Mouse (Mus musculus) heart, embryonic 11.5 days (tissue): ENCODE results near the gene Tas2r130. TPM values are rescaled to one million over a fixed set of nuclear protein-coding genes. Genes with fewer than 3 reads are reported as not detected.
"Not testable (repeated sequence)": the region's sequence is repeated elsewhere in the genome, so short reads cannot be mapped to it uniquely, and the experiment has no call there.

Source experiments
- ATAC-seq: fragments of 200-750 bp; cut with Nextera tagmentation; replicated peaks from 2 replicates; pipeline ENCODE4 v1.8.0; 2017; ENCODE audit warnings: moderate library complexity; ENCODE audit not compliant: insufficient number of reproducible peaks, low FRiP score, low TSS enrichment
- H3K27ac ChIP-seq: fragments of 300-500 bp; sonication (generic); 2 replicates; pipeline ENCODE4 v1.5.1; 2014; ENCODE audit warnings: mild to moderate bottlenecking, low read depth, low read length
- H3K27me3 ChIP-seq: fragments of 300-500 bp; sonication (generic); 2 replicates; pipeline ENCODE4 v1.6.1; 2014; ENCODE audit warnings: mild to moderate bottlenecking, low read length, mixed read lengths; ENCODE audit not compliant: control insufficient read depth, insufficient read depth
- H3K36me3 ChIP-seq: fragments of 300-500 bp; sonication (generic); 2 replicates; pipeline ENCODE4 v1.6.1; 2014; ENCODE audit warnings: mild to moderate bottlenecking, low read length, moderate library complexity, mixed read lengths; ENCODE audit not compliant: control insufficient read depth, insufficient read depth
- H3K4me1 ChIP-seq: fragments of 300-500 bp; sonication (generic); 2 replicates; pipeline ENCODE4 v1.6.1; 2014; ENCODE audit warnings: low read length; ENCODE audit not compliant: control insufficient read depth, insufficient read depth
- H3K4me2 ChIP-seq: fragments of 300-500 bp; sonication (generic); 2 replicates; pipeline ENCODE4 v1.6.1; 2014; ENCODE audit warnings: mild to moderate bottlenecking, moderate library complexity
- H3K4me3 ChIP-seq: fragments of 300-500 bp; sonication (generic); 2 replicates; pipeline ENCODE4 v1.5.1; 2014; ENCODE audit warnings: low read depth, low read length
- H3K9ac ChIP-seq: fragments of 300-500 bp; sonication (generic); 2 replicates; pipeline ENCODE4 v1.6.1; 2014; ENCODE audit warnings: mild to moderate bottlenecking, low read depth, low read length, moderate library complexity
- H3K9me3 ChIP-seq: fragments of 300-500 bp; sonication (generic); replicated peaks from 2 replicates; pipeline ENCODE4 v1.6.1; 2016; ENCODE audit warnings: low read length; ENCODE audit not compliant: control insufficient read depth
- WGBS: fragments of 180-500 bp; shearing (Covaris S2); extraction: QIAGEN DNeasy Blood & Tissue Kit; methylation state at CpG from one replicate; pipeline ENCODE4 v1.1.7; 2014; ENCODE audit not compliant: insufficient replicate concordance; 5-methylcytosine and 5-hydroxymethylcytosine counted together
- polyA plus RNA-seq: library from polyadenylated mRNA; unstranded; fragments of >200 nt; fragmentation: Nextera tagmentation; extraction: Ambion mirVana; gene quantifications from 2 replicates; pipeline ENCODE4 v1.2.1, GENCODE M21; 2014

The Tas2r130 gene
- polyA plus RNA-seq = not detected in 2 replicates

GRCm38 (mm10) chr6:131630812-131631211 is at the start of gene Tas2r130:
Gene Tas2r130, minus strand, starts transcription at chr6:131630912.
- no peak within 1 kb of the TSS for H3K9ac ChIP-seq
- no peaks in the 10 kb centered on the region for H3K27me3 ChIP-seq
- no peak within 1 kb of the TSS for H3K4me2 ChIP-seq
- H3K27ac ChIP-seq = no peak within 1 kb of the TSS
- no peaks in the 10 kb centered on the region for H3K36me3 ChIP-seq
- no peaks in the 10 kb centered on the region for H3K9me3 ChIP-seq
- no peak for ATAC-seq
- no peak within 1 kb of the TSS for H3K4me3 ChIP-seq
- WGBS = 75% methylated on average over 3 of the region's 3 CpGs
- H3K4me1 ChIP-seq = no peaks in the 10 kb centered on the region

DNA sequence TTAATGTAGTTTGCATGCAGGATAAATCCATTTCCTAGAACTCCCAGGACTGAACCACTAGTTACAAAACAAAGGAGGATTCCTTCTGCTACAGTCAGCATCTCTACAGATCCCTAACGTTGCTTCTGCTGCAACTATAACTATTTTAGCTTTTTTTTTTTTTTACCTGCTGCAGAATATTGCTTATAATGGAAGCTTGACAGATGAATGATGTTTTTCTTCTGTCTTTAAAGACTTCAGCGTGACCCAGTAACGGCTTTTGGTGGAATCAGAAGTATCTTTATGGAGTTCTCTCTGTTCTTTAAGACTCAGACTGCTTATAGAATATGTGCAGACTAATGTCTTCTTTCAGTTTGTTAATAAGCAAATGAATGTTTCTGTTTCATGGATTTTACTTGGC is 48.1 kb upstream of the Tas2r130 start, which contains the start of gene Tas2r106:
Tas2r106 (minus strand) TSS at position 101 of the 400 bp plus-strand sequence.
- 71% methylated on average over 3 of the region's 3 CpGs for WGBS
- Histone ChIP-seq H3K4me3 (no peak within 1 kb of the TSS), H3K4me1 (no peaks in the 10 kb centered on the region), H3K36me3 (no peaks in the 10 kb centered on the region), H3K27ac (no peak within 1 kb of the TSS), H3K27me3 (no peaks in the 10 kb centered on the region), H3K9ac (no peak within 1 kb of the TSS), H3K4me2 (no peak within 1 kb of the TSS), H3K9me3 (no peaks in the 10 kb centered on the region)
- ATAC-seq = no peak

- H3K27me3 ChIP-seq = no peaks in the 10 kb centered on the region
- H3K36me3 ChIP-seq = no peaks in the 10 kb centered on the region
- no peak within 1 kb of the TSS for H3K9ac ChIP-seq
- no peak within 1 kb of the TSS for H3K4me2 ChIP-seq
- H3K9me3 ChIP-seq = 0 out of 2 replicates have a peak, but pooled peaks cover 3% of the 10 kb centered on the region
- H3K4me1 ChIP-seq = no peaks in the 10 kb centered on the region
- no peak for ATAC-seq
- H3K4me3 ChIP-seq = no peak within 1 kb of the TSS
- no peak within 1 kb of the TSS for H3K27ac ChIP-seq
Measured at GRCm38 (mm10) chr6:131660049-131660448, 29.3 kb upstream of the Tas2r130 start, which contains the start of gene Tas2r107. Gene Tas2r107, minus strand, starts transcription at chr6:131660149.

- WGBS = 84% methylated on average over 1 of the region's 1 CpGs
- H3K4me3 ChIP-seq, ATAC-seq, H3K36me3 ChIP-seq, H3K9me3 ChIP-seq, H3K4me2 ChIP-seq, H3K9ac ChIP-seq, H3K27me3 ChIP-seq, H3K27ac ChIP-seq, H3K4me1 ChIP-seq: not testable (repeated sequence)
Measured at GRCm38 (mm10) chr6:131609956-131610355, 20.8 kb downstream of the Tas2r130 start.

- H3K36me3 ChIP-seq = no peaks in the 10 kb centered on the region
- no peaks in the 10 kb centered on the region for H3K4me1 ChIP-seq
- no peaks in the 10 kb centered on the region for H3K9me3 ChIP-seq
- H3K27ac ChIP-seq = no peak overlapping the region
- no peak overlapping the region for H3K4me3 ChIP-seq
- no peak overlapping the region for H3K9ac ChIP-seq
- WGBS = 87% methylated on average over 4 of the region's 4 CpGs
- H3K4me2 ChIP-seq = no peak overlapping the region
- H3K27me3 ChIP-seq = no peaks in the 10 kb centered on the region
- ATAC-seq = no peak
Measured at GRCm38 (mm10) chr6:131604821-131605220, 25.9 kb downstream of the Tas2r130 start.

Other genes with a start within 250 kb of the Tas2r130 start
- gene Ybx3, start 242.4 kb downstream of the Tas2r130 start, polyA plus RNA-seq = 50.8 and 58.4 TPM in 2 replicates
- not detected in 2 replicates for gene 5430401F13Rik, start 144.5 kb downstream of the Tas2r130 start, polyA plus RNA-seq
- not detected in 2 replicates for gene Gm6619, start 144.5 kb downstream of the Tas2r130 start, polyA plus RNA-seq
- not detected in 2 replicates for gene Tas2r107, start 29.2 kb upstream of the Tas2r130 start, polyA plus RNA-seq
- not detected in 2 replicates for gene Tas2r106, start 48.0 kb upstream of the Tas2r130 start, polyA plus RNA-seq
- not detected in 2 replicates for gene Tas2r104, start 54.8 kb upstream of the Tas2r130 start, polyA plus RNA-seq
- not detected in 2 replicates for gene Tas2r105, start 56.6 kb upstream of the Tas2r130 start, polyA plus RNA-seq
- gene Tas2r114, start 59.2 kb upstream of the Tas2r130 start, polyA plus RNA-seq = not detected in 2 replicates